8 mouse cellular contexts compared by ENCODE assay signal in the genomic region with DNA sequence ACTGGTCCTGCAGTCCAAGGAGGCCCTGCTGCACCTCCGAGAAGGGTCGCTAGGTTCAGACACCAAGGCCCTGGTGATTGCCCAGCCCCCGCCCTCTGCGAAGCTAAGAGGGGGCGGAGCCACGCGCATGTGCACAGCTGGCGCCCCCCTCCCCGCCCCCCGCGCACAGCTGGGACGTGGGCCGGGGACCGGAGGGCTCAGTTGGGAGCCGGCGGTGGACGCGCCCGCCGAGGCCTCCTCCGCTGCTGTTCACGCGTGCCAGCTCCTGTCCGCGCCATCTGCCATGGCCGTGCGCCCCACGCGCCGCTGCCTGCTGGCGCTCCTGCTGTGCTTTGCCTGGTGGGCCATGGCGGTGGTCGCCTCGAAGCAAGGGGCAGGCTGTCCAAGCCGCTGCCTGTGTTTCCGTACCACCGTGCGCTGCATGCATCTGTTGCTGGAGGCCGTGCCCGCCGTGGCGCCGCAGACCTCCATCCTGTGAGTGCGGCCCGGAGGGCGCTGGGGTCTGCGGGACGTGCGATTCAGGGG. TPM values are rescaled to one million over a fixed set of nuclear protein-coding genes. Genes with fewer than 3 reads are reported as not detected.
DNase-seq lines count a peak whose midpoint lies in the region; ATAC-seq and TF ChIP-seq lines count a peak whose summit lies in the region.

No protein-coding gene starts in this region.

- no peaks in the 10 kb centered on the region for H3K27me3 ChIP-seq in embryonic facial prominence, embryonic 11.5 days (ENCODE audit: control insufficient read depth, insufficient read depth, low read length)
- no peaks in the 10 kb centered on the region for H3K27me3 ChIP-seq in kidney, adult 2 months (replicated peaks; ENCODE audit: control insufficient read depth, insufficient read depth, low read length)

- H3K4me2 ChIP-seq in embryonic facial prominence, embryonic 11.5 days (ENCODE audit: low read depth, low read length) = peak overlapping the region; percentile 46

- no peaks in the 10 kb centered on the region for H3K36me3 ChIP-seq in embryonic facial prominence, embryonic 11.5 days (replicated peaks; ENCODE audit: control insufficient read depth, insufficient read depth, low read depth, low read length)
- H3K36me3 ChIP-seq in kidney, adult 2 months (ENCODE audit: control insufficient read depth, insufficient read depth, low read length) = no peaks in the 10 kb centered on the region

- peak overlapping the region; percentile 94 for H3K9ac ChIP-seq in embryonic facial prominence, embryonic 11.5 days (replicated peaks; ENCODE audit: low read length)

- H3K4me3 ChIP-seq in embryonic facial prominence, embryonic 11.5 days (ENCODE audit: low read depth, low read length) = peak overlapping the region; percentile 85
- H3K4me3 ChIP-seq in kidney, adult 2 months (ENCODE audit: insufficient read depth, low read depth, low read length) = peak overlapping the region; percentile 97

- no peak for TF ChIP-seq POLR2A in kidney, adult 2 months (IDR thresholded peaks at IDR 0.05; ENCODE audit: low read depth, low read length)

- under 1% methylated on average over 44 of the region's 49 CpGs for WGBS in embryonic facial prominence, embryonic 11.5 days
- WGBS in kidney, adult 2 months = under 1% methylated on average over 49 of the region's 49 CpGs

- peak; percentile 81 for ATAC-seq in embryonic facial prominence, embryonic 11.5 days (replicated peaks; ENCODE audit: insufficient number of reproducible peaks, low FRiP score, low TSS enrichment, low read depth)

- H3K27ac ChIP-seq in embryonic facial prominence, embryonic 11.5 days (replicated peaks; ENCODE audit: low read depth, low read length) = peak overlapping the region; percentile 81
- peak overlapping the region; percentile 65 for H3K27ac ChIP-seq in kidney, adult 2 months (ENCODE audit: insufficient read depth, low read depth, low read length)

- peak; percentile 58 to 73 for DNase-seq in cerebellum, postnatal 10 days
- DNase-seq in cerebellum, adult 9-10 months = no peak
- peak; percentile 90 for DNase-seq in embryonic facial prominence, embryonic 11.5 days (ENCODE audit: low spot score)
- peak; percentile 53 for DNase-seq in heart, adult 8-10 months (ENCODE audit: low spot score)
- DNase-seq in kidney, adult 2 months = peak; percentile 63
- DNase-seq in liver = peak; percentile 56
- peak; percentile 85 for DNase-seq in neural tube, embryonic 10.5 days (ENCODE audit: extremely low spot score, low spot score)
- peak; percentile 38 for DNase-seq in urinary bladder, adult 2 months (ENCODE audit: low spot score)

- H3K9me3 ChIP-seq in embryonic facial prominence, embryonic 11.5 days (replicated peaks; ENCODE audit: control insufficient read depth, low read length) = no peaks in the 10 kb centered on the region

- peaks cover 3% of the 10 kb centered on the region; the same call in 1 of the 2 replicates for H3K4me1 ChIP-seq in embryonic facial prominence, embryonic 11.5 days (ENCODE audit: control insufficient read depth, insufficient read depth, low read length)
- no peaks in the 10 kb centered on the region for H3K4me1 ChIP-seq in kidney, adult 2 months (ENCODE audit: control insufficient read depth, insufficient read depth, low read length)

- TF ChIP-seq CTCF in kidney, adult 2 months (conservative IDR thresholded peaks at IDR 0.05; ENCODE audit: insufficient read depth, insufficient read length, low read depth, low read length) = no peak

RNA-seq across cellular contexts. Expression of a gene that starts 0.5 kb away (rescaled TPM):
- 105 and 110 TPM in 2 replicates for polyA plus RNA-seq in embryonic facial prominence, embryonic 11.5 days (2014; fragmentation: Nextera tagmentation; extraction: Ambion mirVana)
- 10 to 100 TPM; 23.8 to 32.9 (median 29.5) TPM for total RNA-seq in heart, adult 8-10 months (2022)
- polyA plus RNA-seq in kidney, adult 2 months (2012; rRNA removed) = 24.0 and 29.2 TPM in 2 replicates
- 32.2 and 43.4 TPM in 2 replicates for polyA plus RNA-seq in urinary bladder, adult 2 months (2012; rRNA removed)
